Mouse (Mus musculus) thymus, postnatal 0 days (tissue): ENCODE data around the gene Prlr. TPM values are rescaled to one million over a fixed set of nuclear protein-coding genes. Genes with fewer than 3 reads are reported as not detected.
A peak's percentile ranks its signal among the peaks of the same experiment; 100 is the strongest.

Experiments
- DNase-seq: peaks from one replicate; pipeline ENCODE4 v3.0.0-alpha.2; 2015; ENCODE audit warnings: low spot score
- polyA plus RNA-seq: library from polyadenylated mRNA; unstranded; fragments of >200 nt; fragmentation: Nextera tagmentation; extraction: Ambion mirVana; gene quantifications from 2 replicates; pipeline ENCODE4 v1.2.1, GENCODE M21; 2015

Prlr gene
- polyA plus RNA-seq, 1 experiment from 2014 or later, result 0.62 TPM

GRCm38 (mm10) chr15:10313522-10314455, 136.8 kb downstream of the Prlr start:
- peak; percentile 41 for DNase-seq

- no peak for DNase-seq
Observed at GRCm38 (mm10) chr15:10325080-10325479, 148.0 kb downstream of the Prlr start, which contains the start of gene Gm21973. TSS of gene Gm21973 (plus strand) at chr15:10325380.

GRCm38 (mm10) chr15:10330626-10331025, 153.6 kb downstream of the Prlr start:
- DNase-seq, result no peak

GRCm38 (mm10) chr15:10332566-10332965, 155.5 kb downstream of the Prlr start:
- no peak for DNase-seq

GRCm38 (mm10) chr15:10338606-10339005, 161.6 kb downstream of the Prlr start:
- no peak for DNase-seq

GRCm38 (mm10) chr15:10347044-10347443, 170.0 kb downstream of the Prlr start:
- DNase-seq, result no peak

GRCm38 (mm10) chr15:10358039-10358948, 181.3 kb downstream of the Prlr start, which contains the start of gene Agxt2:
TSS of gene Agxt2 (plus strand) at chr15:10358532.
- no peak for DNase-seq

GRCm38 (mm10) chr15:10366331-10366730, 189.3 kb downstream of the Prlr start:
- DNase-seq, result no peak

- DNase-seq, result no peak
Observed at GRCm38 (mm10) chr15:10375404-10375803, 198.4 kb downstream of the Prlr start.

- DNase-seq, result no peak
Observed at GRCm38 (mm10) chr15:10378338-10378959, 201.4 kb downstream of the Prlr start.

GRCm38 (mm10) chr15:10379757-10380458, 202.9 kb downstream of the Prlr start:
- DNase-seq, result no peak

- no peak for DNase-seq
Observed at GRCm38 (mm10) chr15:10387263-10387662, 210.2 kb downstream of the Prlr start.

Other genes starting within 250 kb of the Prlr start
- not detected in 2 replicates for gene Gm21973, start 148.1 kb downstream of the Prlr start, polyA plus RNA-seq
- gene Agxt2, start 181.3 kb downstream of the Prlr start, polyA plus RNA-seq, result not detected in 2 replicates